Mouse (Mus musculus) skeletal muscle tissue, adult 2 months (tissue): ENCODE data around the gene Btbd7.

ENCODE experiments used
- DNase-seq: peaks from one replicate; pipeline ENCODE4 v3.0.0-alpha.2; 2012; ENCODE audit warnings: low read depth, low spot score

The Btbd7 gene

DNA sequence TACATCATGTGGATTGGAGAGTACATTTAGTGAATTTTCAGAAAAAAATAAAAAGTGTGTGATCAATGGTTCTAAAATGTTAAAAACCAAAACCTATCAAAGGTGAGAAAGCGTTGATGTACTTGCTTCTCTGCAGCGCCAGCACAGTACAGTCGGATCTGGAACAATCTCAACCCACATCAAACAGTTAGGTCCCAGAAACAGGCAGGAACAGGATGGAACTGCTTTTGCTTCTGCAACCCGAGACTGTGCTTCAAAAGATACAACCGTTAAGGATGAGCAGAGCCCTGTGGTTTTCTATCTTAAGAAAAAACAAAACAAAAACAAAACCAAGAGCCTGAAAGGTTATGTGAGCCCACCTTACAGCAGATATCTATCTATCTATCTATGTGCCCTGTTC, 95.4 kb downstream of the Btbd7 start:
- DNase-seq = no peak

DNA sequence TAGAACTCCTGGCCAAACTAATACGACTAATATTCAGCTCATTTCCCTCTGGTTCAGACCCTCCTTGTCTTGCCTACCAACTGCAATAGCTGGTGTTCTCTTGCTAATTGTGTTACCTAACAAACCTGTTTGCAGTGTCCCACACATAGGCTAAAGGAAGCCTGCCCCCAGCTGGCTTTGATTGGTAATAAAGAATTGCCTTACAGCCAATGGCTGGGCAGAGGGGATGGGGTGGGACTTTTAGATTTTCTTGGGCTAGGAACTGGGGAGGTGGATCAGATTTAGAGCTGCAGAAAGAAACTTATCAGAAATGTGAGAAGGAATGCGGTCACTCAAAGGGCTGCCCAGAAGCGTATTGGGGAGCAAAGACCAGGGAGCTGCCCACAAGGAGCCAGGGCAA, 98.8 kb downstream of the Btbd7 start:
- no peak for DNase-seq

DNA sequence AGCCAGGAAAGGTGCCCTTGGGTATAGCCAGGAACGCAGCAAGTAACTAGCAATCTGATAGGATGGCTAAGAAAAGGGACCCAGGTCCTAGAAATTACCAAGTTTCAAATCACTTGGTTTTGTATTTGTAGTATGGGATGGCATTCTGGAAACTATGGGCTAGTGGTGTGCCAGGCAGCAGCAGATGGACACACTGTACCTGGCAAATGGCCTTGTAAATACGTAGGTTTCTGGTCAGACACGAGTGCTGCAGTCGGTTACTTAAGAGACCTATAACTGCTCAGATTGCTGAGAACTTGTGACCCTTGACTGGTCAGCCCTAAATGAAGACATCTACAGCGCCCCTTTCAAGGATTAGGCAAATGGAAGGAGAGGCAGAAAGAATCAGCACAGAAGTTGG, 100.1 kb downstream of the Btbd7 start:
- no peak for DNase-seq

DNA sequence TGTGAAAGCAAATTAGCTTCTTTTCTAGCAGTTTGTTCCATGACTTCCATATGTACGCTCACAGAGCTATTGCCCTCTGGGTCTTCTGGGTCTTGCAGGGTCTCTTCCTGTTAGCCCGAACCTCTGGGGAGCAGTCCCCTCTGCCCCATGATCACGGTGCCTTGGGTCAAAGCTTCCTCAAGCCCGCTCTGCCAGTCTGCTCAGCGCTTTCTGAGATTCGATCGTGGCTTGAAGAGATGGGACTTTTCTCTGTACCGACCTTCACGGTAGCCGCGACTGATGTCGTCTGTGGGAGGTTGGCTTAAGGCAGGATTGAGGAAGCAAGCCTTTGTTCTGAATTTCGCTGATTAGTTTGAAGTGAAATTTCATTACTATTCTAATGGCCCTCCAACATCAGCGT, 102.2 kb downstream of the Btbd7 start:
- no peak for DNase-seq

DNA sequence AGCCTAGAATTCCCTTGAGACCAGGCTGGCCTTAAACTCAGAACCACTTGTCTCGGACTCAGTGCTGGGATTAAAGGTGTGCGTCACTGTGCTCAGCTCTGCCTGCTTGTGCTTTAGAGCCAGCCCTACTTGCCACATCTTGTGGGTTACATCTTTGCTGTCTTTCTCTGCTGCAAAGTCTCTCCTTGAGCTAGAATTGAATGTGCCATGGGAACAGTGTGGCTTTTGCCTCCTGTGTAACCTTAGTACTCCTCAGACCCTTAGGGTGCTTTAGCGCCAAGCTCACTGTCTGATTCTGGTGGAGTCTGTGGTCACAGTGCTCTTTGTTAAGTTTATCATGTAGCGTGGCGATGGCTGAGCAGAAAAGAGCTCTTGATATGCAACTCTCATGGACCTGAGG, 105.6 kb downstream of the Btbd7 start:
- no peak for DNase-seq

DNA sequence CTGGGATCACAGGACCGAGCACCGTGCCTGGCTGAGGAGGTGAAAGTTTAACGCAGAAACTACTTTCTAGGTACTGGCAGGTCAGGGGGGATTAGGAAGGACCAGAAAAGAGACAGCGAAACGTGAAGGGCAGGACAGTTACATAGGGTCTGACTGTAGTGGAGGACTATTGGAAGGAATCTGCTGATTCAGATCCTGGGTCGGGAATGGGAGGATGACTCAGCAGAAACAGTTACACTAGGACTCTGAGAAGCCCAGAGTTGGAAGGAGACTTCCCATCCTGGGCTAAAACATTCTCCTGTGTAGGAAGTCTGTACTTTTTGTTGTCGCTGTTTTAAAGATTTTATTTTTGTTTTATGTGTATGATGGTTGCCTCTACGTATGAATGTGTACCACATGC, 106.7 kb downstream of the Btbd7 start:
- no peak for DNase-seq

DNA sequence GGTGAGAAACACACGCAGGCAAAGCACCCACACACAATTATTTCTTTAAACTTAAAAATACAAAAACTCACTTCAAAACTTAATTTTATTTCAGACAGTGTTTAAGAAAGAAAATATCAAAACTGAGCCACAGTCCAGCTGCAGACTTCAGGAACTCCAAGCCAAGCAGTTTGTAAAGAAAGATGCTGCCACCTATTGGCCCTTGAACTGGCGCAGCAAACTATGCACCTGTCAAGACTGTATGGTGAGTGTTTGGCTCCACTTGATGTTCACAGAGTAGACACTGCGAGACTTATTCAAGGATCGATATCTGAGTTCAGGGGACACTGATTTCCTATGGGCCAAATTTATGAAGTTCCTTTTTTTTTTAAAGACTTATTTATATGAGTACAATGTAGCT, 109.3 kb downstream of the Btbd7 start:
- no peak for DNase-seq

DNA sequence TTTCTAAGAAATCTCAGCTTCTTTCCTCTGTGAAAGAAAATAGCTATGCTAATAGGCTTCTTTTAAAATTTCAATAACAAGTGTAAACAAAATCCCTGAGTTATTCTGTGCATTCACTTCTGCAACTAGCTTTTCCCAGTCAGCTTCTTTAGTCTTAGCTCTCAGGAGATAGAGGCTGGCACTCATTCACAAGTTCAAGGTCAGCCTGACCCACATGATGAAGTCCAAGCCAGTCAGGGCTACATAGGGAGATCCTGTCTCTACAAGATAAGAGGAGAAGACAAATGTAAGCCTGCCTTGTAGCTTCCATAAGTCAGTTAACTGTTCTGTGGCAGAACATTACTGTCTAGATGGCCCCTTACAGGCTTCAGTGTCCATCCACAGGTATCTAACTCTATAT, 114.6 kb downstream of the Btbd7 start:
- DNase-seq = no peak

DNA sequence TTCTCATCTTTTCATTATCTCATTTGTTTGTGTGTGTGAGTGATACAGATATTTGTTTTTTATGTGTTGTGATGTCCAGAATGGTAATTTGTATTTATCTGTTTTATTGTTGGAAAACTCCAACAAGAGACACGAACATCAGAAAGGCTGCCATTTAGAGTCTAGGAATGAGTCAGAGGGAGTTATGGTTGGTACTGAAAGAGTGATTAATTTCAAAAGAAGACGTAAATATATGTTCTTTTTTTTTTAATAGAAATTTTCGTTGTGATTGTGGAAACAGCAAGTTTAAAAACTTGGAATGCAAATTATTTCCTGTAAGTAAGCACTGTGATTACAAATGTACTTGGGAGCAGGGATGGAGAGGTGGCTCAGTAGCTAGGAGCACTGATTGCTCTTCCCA, 116.6 kb downstream of the Btbd7 start:
- DNase-seq = no peak

DNA sequence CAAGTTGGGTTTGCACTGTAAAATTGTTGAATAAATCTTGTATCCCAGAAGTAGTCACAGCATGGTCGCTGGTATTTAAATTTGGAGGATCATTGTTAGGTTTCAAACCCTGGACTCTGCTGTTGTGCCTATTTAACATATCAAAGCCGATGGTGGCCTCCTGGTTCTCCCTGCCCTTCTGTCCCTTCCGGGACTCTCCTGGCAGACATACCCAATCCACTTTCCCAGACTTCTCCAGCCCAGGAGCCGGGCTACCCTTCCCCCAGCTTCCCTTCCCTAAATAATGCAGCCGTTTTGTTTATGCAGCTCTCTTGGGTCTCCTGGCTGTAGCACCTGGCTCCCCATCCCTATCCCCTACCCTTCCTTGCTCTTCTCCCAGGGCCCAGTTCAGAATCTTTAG, 119.3 kb downstream of the Btbd7 start:
- DNase-seq = no peak

DNA sequence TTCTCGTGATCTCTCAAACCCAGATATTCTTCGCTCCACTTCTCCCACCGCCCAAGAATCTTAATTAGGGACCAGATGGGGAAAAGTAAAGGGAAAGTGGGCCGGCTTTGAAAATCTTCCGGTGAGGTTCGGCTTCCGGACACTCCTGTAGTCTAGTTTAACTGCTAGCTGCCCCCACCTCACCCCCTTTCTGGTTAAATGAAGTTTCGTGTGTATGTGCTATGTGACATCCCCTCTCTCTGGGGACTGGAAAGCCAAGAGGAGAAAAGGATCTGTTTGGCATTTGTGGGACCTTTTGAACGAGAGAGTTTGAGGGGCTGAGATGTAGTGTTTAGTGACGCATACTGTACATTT, 119.9 kb downstream of the Btbd7 start, which contains the start of gene Gm20604:
Gene Gm20604 (minus strand): TSS at position 270 of the 354 bp plus-strand sequence.
- no peak for DNase-seq

DNA sequence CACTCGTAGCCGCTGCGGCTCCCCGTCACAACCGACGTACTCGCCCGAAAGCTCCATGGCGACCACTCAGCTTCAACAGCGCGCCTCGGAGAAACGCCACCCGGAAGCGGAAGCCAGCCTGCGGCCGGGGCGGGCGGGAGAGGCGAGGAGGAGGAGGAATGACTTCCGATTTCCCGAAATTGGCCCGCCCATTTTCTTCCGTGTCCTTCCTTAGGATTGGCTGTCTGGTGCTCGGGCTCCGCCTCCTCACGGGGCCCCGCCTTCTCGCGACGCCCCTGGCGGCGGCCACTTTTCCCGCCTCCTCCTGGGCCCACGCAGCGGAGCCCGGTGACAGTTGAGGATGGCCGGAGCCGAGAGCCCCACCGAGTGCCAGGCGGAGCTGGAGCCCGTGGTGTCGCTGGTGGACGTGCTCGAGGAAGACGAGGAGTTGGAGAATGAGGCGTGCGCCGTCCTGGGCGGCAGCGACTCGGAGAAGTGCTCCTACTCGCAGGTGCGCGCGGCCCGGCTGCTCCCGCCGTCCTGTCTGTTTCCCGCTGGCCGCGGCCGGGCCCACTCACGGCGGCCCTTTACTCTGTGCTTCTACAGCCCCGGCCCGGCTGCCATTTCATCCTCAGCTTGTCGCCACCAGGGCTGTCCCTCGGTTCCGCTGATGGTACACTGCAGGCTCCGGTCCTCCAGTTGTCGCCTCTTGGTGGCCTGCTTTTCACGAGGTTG, 120.4 kb downstream of the Btbd7 start, which contains the start of the genes Gm28051, Gon7 and Ubr7:
Gene Gm28051 (minus strand): TSS at position 77 of the 714 bp plus-strand sequence.
Gene Gon7 (minus strand): TSS at position 115 of the 714 bp plus-strand sequence.
Gene Ubr7 (plus strand): TSS at position 279 of the 714 bp plus-strand sequence.
- peak; percentile 91 for DNase-seq

DNA sequence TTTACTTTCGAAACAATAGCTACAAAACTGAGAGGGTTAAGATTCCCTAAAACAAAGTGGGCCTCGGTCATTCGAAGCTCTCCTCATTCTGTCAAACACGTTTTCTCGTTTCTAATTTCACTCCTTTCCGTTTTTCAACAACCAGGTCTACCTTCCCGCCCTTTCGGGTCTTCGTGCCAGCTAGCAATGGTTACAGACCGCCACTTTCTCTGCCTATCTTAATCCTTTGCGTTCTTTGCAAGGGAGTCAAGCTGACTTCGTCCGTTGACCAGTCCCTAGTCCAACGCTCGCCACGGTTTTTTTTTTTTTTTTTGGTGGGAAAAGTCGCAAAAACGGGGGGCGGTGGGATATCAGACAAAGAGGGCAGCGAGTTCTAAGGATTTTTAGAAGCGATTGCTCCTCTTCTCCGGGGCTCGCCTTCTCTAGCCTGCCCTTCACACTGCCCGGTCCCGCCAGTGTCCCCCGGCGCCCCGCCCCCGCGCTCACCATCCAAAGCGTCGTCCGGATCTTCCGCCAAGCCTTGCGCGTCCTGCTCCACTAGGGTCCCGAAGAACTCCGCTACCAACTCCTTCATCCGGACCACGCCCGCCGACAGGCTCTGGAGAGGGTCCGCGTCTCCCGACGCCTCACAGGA, 121.1 kb downstream of the Btbd7 start:
- DNase-seq = no peak

DNA sequence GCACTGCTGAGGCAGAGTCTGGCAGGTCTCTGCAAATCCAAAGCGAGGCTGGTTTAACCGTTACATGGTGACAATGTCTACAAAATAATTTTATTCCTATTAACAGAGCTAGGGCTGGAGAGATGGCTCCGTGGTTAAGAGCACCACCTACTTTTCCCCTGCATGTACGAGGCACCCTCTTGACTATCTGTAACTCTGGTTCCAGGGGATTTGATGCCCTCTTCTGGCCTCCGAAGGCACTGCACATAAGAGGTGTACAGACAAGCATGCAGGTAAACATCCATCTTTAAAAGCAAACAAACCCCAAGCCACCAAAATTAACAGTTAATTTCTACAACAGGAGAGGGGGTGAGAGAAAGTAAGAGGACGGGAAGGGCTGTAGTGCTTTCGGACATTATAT, 122.0 kb downstream of the Btbd7 start:
- no peak for DNase-seq

DNA sequence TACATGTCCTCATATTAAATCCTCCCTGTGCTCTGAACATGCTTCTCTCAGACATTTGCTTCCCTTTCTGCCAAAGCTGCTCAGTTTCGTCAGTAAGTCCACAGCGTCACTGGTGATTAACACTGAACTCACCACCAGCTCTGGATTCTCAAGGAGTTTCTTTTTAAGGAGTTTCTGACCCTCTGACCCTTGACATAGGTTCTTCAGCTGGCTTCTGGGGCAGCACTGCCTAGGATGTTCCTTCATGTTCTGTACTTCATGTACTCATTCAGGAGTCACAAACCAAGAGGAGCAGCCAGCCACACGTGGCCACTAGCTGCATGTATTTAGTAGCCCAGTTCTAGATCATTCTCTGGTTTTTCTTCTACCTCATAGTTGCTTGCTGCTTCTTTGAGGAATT, 130.0 kb downstream of the Btbd7 start:
- DNase-seq = no peak

DNA sequence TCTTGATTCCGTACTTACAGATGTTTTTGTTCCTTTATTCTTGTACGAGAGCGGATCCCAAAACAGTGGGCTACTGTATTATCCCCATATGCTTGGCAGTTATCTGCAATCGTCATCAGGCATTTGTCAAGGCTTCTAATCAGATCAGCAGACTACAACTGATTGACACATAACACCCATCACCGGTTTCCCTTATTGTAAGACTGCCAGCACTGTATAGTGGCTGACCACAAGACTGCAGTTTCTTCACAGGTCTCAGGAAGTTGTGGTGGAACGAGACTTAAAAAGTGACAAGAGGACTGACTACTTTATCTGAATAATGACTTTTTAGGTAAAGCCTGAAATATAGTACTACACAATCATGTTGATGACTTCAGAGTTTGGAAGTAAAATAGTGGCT, 133.4 kb downstream of the Btbd7 start:
- no peak for DNase-seq

DNA sequence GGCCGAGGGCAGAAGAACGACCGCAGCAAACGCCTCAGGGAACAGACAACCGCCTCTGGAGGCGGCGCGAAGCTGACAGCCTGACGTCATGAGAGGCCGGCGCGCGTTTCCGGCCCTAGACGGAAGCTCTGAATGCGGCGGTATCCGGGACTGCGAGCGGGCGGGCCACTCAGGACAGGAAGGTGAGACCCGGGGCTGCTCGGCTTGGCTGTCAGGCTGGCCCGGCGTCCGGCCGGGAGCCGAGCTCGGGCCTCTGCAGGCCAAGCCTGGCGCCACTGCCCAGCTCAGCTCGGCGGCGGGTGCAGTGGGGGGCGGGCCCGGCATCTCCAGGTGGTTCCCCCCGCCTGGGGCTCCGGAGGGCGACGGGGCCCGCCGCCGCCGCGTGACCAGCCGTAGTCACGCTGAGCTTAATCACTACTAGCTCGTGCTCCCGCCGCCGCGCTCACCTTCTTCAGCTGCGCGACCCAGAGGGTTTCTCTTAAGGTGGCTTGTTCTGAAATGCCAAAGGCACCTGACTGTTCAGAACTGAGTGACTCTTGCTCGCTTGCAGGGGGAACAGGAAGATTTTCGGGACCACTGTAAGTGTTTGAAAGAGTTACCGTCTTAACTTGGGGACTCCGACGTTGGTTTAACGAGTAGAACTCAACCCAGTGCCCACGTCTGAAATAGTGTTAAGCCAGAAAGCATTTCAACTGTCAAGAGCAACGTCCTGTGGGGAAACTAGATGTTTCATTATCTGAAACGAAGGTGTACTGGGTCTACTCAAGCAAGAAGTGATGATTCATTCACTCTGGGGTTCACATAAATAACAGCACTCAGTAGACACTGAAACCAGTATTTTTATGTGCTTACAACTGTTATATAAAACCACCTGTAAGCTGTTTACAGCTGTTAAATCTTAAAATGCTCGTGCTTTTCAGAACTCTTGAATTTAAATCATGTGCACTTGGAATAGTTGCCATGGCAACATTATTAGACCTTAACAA, 134.4 kb downstream of the Btbd7 start, which contains the start of the genes Moap1 and Tmem251:
Gene Moap1 (minus strand): TSS at position 73 of the 986 bp plus-strand sequence.
Gene Tmem251 (plus strand): TSS at position 174 of the 986 bp plus-strand sequence.
- DNase-seq = peak; percentile 78

DNA sequence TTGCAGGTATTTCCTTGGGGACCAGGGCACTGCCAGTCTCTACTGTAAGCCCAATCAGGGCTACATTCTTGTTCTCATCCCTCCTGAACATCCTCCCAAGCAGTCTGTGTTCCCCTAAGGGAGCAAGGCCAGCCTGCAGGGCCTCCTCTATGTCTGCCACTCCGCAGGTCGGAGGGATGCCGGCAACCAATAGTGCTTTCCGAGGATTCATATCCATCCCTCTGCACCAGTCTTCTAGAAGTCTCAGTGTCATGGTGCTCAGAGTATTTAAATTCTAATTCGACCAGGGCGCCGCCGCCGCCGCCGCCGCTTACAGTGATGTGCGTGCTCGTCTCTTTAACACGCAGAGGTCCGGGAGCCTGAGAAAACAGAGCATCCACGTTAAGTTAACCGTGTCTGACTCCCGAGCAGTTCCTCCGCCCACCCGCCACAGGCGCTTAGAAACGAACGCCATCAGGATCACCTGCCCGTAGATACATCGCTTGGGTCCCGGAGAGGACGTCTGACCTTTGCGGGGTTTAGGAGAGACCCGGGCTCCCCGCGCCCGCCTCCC, 135.2 kb downstream of the Btbd7 start:
- no peak for DNase-seq

DNA sequence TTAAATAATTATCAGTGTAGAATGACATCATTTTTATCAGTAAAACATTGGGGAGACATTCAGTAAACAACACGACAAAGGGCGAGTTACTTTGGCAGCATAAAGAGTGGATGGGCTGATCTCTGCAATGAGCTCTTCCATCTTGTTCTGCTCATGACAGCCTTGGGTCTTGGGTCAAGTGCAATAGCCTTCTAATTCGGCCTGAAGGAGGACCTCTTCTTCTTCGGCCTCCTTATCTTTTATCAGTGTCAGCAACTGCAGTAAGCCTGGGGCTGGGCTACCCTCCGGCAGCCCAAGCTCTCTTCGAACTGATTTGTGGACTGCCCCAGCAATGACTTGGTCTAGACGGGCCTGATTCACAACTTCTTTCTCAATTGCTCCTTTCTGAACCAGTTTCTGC, 136.2 kb downstream of the Btbd7 start:
- no peak for DNase-seq

DNA sequence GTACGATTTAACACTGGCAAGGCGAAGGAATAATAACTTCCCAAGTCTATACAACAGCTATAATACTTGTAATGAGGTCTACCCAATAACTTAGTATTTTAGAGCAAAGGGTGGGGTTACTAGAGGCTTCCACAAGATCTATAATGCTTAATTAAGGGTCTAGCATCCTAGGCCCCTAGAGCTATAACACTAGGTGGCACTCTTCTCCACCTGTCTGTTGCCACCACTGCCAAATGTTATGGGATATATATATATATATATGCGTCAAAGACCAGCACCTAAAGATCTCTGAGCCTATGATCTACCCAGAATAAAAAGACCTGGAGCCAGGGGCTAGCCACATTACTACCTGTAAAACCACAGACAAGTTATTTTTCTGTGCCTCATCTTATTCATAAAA, 138.0 kb downstream of the Btbd7 start:
- no peak for DNase-seq

DNA sequence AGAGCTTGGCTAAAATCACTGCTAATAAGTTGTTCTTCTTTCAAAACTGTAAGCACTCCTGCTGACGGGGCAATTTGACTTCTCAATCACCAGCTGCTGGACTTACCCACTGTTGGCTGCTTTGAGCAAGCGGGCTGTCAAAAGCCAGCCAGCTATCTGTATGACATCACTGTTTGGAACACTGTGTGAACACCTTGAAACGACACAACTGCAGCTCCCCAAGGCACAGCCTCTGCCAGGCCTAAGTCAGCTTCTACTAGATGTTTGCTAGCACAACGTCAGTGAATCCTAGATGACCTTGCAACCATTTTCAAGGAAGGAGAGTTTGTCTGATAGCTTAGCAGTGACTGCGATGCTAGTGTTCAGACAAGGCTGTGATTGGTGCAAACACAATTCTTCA, 139.2 kb downstream of the Btbd7 start:
- DNase-seq = no peak

DNA sequence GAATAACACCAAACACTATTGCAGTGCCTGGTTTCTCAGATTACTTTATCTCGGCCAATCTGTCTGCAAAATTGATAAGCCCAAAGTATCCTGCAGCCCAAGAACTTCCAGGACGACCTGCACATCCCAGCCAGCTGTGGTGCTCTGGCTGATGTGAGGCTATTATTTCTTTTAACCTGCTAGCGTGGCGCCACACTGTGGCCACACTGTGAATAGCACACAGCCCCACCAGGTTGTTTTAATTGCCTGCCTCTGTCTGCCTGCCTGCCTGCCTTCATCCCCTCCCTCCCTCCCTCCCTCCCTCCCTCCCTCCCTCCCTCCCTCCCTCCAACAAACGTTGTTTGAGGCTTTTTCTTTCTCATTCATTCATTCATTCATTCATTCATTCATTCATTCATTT, 144.9 kb downstream of the Btbd7 start:
- DNase-seq = no peak
